Mouse (Mus musculus) CH12.LX (cell line): ENCODE data around the gene Mier3. TPM values are rescaled to one million over a fixed set of nuclear protein-coding genes. Genes with fewer than 3 reads are reported as not detected.
"Not testable (repeated sequence)": the region's sequence is repeated elsewhere in the genome, so short reads cannot be mapped to it uniquely, and the experiment has no call there.

Experiments used
- DNase-seq: peaks from one replicate; pipeline ENCODE4 v3.0.0-alpha.2; 2013; ENCODE audit errors: extremely low read depth
- H3K27ac ChIP-seq: 2 replicates; pipeline ENCODE4 v1.5.1; 2012; ENCODE audit warnings: low read depth, mild to moderate bottlenecking, control low read depth, moderate library complexity; ENCODE audit not compliant: insufficient read depth
- H3K27me3 ChIP-seq: replicated peaks from 2 replicates; pipeline ENCODE3; 2012; ENCODE audit warnings: inconsistent platforms
- H3K36me3 ChIP-seq, 2 experiments: replicated peaks in 1 of 2; 2 replicates each; pipeline versions ENCODE3 to v1.6.1; 2012; ENCODE audit warnings: inconsistent platforms in 1 of 2, low read length in 1 of 2, mild to moderate bottlenecking in 1 of 2, mixed read lengths in 1 of 2, moderate library complexity in 1 of 2; ENCODE audit not compliant: control insufficient read depth in 1 of 2, insufficient read depth in 1 of 2
- H3K4me1 ChIP-seq, 2 experiments: 2 replicates each; pipeline ENCODE4 v1.6.1; 2012; ENCODE audit warnings: inconsistent platforms in 1 of 2, moderate library complexity in 1 of 2; ENCODE audit not compliant: insufficient read depth in 2 of 2, control insufficient read depth in 1 of 2
- H3K4me2 ChIP-seq: 2 replicates; pipeline ENCODE4 v1.6.1; 2012; ENCODE audit warnings: low read depth, mild to moderate bottlenecking, control low read depth; ENCODE audit not compliant: poor library complexity, insufficient read depth, severe bottlenecking
- H3K4me3 ChIP-seq, 3 experiments: fragments of 150-350 bp in 1 of 3; sonication (generic) in 1 of 3; replicated peaks in 1 of 3; 2 replicates each; pipeline versions ENCODE3 to v1.5.1; 2011 to 2012; ENCODE audit warnings: low read depth in 2 of 3, low read length in 2 of 3, mild to moderate bottlenecking in 2 of 3, moderate library complexity in 2 of 3, control low read depth in 1 of 3, improper control_type of control experiment in 1 of 3, inconsistent platforms in 1 of 3, mixed read lengths in 1 of 3; ENCODE audit not compliant: poor library complexity in 1 of 3
- H3K79me2 ChIP-seq: replicated peaks from 2 replicates; pipeline ENCODE4 v1.6.1; 2012; ENCODE audit warnings: mild to moderate bottlenecking, moderate library complexity; ENCODE audit not compliant: control insufficient read depth, poor library complexity, insufficient read depth, severe bottlenecking; ENCODE audit errors: extremely low read depth
- H3K9ac ChIP-seq: 2 replicates; pipeline ENCODE4 v1.6.1; 2012; ENCODE audit warnings: low read depth, mild to moderate bottlenecking, control low read depth, moderate library complexity; ENCODE audit not compliant: insufficient read depth
- H3K9me3 ChIP-seq: replicated peaks from 2 replicates; pipeline ENCODE3; 2012; ENCODE audit warnings: low read length, inconsistent platforms, mixed read lengths
- BHLHE40 ChIP-seq: IDR thresholded peaks from 2 replicates; pipeline ENCODE4 v1.6.1; 2011; ENCODE audit warnings: mild to moderate bottlenecking, low read depth, low read length, improper control_type of control experiment
- CHD1 ChIP-seq: IDR thresholded peaks from 2 replicates; pipeline ENCODE4 v1.6.1; 2012; ENCODE audit warnings: low read depth, low read length, improper control_type of control experiment, inconsistent platforms
- CHD2 ChIP-seq: IDR thresholded peaks from 2 replicates; pipeline ENCODE4 v1.6.1; 2011; ENCODE audit warnings: low read length, improper control_type of control experiment
- ELF1 ChIP-seq: IDR thresholded peaks from 2 replicates; pipeline ENCODE4 v1.6.1; 2014; ENCODE audit warnings: low read depth, mild to moderate bottlenecking, inconsistent platforms, low read length, improper control_type of control experiment
- EP300 ChIP-seq: IDR thresholded peaks from 2 replicates; pipeline ENCODE4 v1.6.1; 2011; ENCODE audit warnings: low read length, improper control_type of control experiment
- ETS1 ChIP-seq: conservative IDR thresholded peaks from 2 replicates; pipeline ENCODE4 v1.6.1; 2012; ENCODE audit warnings: low read depth, mild to moderate bottlenecking, inconsistent platforms, low read length, improper control_type of control experiment, moderate library complexity
- HCFC1 ChIP-seq: IDR thresholded peaks from 2 replicates; pipeline ENCODE4 v1.6.1; 2012; ENCODE audit warnings: low read depth, mild to moderate bottlenecking, inconsistent platforms, low read length, improper control_type of control experiment
- JUND ChIP-seq: conservative IDR thresholded peaks from 2 replicates; pipeline ENCODE4 v1.6.1; 2011; ENCODE audit warnings: low read depth, low read length, improper control_type of control experiment
- KAT2A ChIP-seq: IDR thresholded peaks from 2 replicates; pipeline ENCODE4 v1.6.1; 2012; ENCODE audit warnings: low read length, improper control_type of control experiment, inconsistent platforms; ENCODE audit not compliant: insufficient replicate concordance
- MAFK ChIP-seq: IDR thresholded peaks from 2 replicates; pipeline ENCODE4 v1.6.1; 2011; ENCODE audit warnings: low read length, improper control_type of control experiment; ENCODE audit not compliant: insufficient replicate concordance
- MAX ChIP-seq: IDR thresholded peaks from 2 replicates; pipeline ENCODE4 v1.6.1; 2011; ENCODE audit warnings: low read length, improper control_type of control experiment
- MAZ ChIP-seq: IDR thresholded peaks from 2 replicates; pipeline ENCODE4 v1.6.1; 2012; ENCODE audit warnings: low read depth, mild to moderate bottlenecking, inconsistent platforms, low read length, improper control_type of control experiment, moderate library complexity
- MXI1 ChIP-seq: IDR thresholded peaks from 2 replicates; pipeline ENCODE4 v1.6.1; 2011; ENCODE audit warnings: mild to moderate bottlenecking, low read depth, low read length, improper control_type of control experiment
- MYC ChIP-seq: IDR thresholded peaks from 2 replicates; pipeline ENCODE4 v1.6.1; 2011; ENCODE audit warnings: low read depth, mild to moderate bottlenecking, improper control_type of control experiment, low read length
- POLR2A ChIP-seq: IDR thresholded peaks from 2 replicates; pipeline ENCODE4 v1.6.1; 2011; ENCODE audit warnings: low read depth, mild to moderate bottlenecking, improper control_type of control experiment, low read length
- RCOR1 ChIP-seq: conservative IDR thresholded peaks from 2 replicates; pipeline ENCODE4 v1.6.1; 2012; ENCODE audit warnings: low read depth, mild to moderate bottlenecking, inconsistent platforms, low read length, improper control_type of control experiment
- SMC3 ChIP-seq: IDR thresholded peaks from 2 replicates; pipeline ENCODE4 v1.6.1; 2011; ENCODE audit warnings: low read depth, low read length, improper control_type of control experiment
- TBP ChIP-seq: conservative IDR thresholded peaks from 2 replicates; pipeline ENCODE4 v1.6.1; 2011; ENCODE audit warnings: low read depth, low read length, improper control_type of control experiment
- UBTF ChIP-seq: IDR thresholded peaks from 2 replicates; pipeline ENCODE4 v1.6.1; 2012; ENCODE audit warnings: low read depth, mild to moderate bottlenecking, inconsistent platforms, low read length, improper control_type of control experiment, moderate library complexity
- USF1 ChIP-seq: IDR thresholded peaks from 2 replicates; pipeline ENCODE4 v1.6.1; 2014; ENCODE audit warnings: low read depth, mild to moderate bottlenecking, inconsistent platforms, low read length, improper control_type of control experiment
- ZNF384 ChIP-seq: IDR thresholded peaks from 2 replicates; pipeline ENCODE4 v1.6.1; 2012; ENCODE audit warnings: low read depth, low read length, improper control_type of control experiment, inconsistent platforms
- dilution Hi-C: fragments of 300-500 bp; cut with MboI; formaldehyde crosslinking; loops from 2 replicates; pipeline ENCODE4 v1.14.3; 2020; ENCODE audit warnings: low sequenced_read_pairs; ENCODE audit not compliant: extremely low pct_unique_long_range_greater_than_20kb, extremely low pct_ligation_motif_present
- in situ Hi-C: fragments of 300-500 bp; cut with MboI; formaldehyde crosslinking; loops from 3 replicates; pipeline ENCODE4 v1.14.3; 2019; ENCODE audit warnings: low sequenced_read_pairs, low pct_ligation_motif_present, low pct_unique_long_range_greater_than_20kb, mixed read lengths
- polyA plus RNA-seq: library from polyadenylated mRNA; unstranded; fragments of >175 nt; gene quantifications from 2 replicates; pipeline ENCODE4 v1.2.1, GENCODE M21; 2012; ENCODE audit warnings: low read depth; ENCODE audit not compliant: insufficient read length
- total RNA-seq, 2 experiments: library from RNA; depleted of rRNA; stranded (reverse); fragments of 300-350 nt in 1 of 2; fragments of >200 nt in 1 of 2; gene quantifications; 2 replicates each; pipeline ENCODE4 v1.2.3; 2012 to 2014

Mier3 gene
- total and polyA plus RNA-seq, 3 experiments, result 3.3 to 7.3 (median 7.0) TPM

GRCm38 (mm10) chr13:111703952-111704351, 23.2 kb downstream of the Mier3 start:
- H3K4me2 ChIP-seq, H3K79me2 ChIP-seq, dilution Hi-C loops, H3K27me3 ChIP-seq, H3K4me1 ChIP-seq, H3K9ac ChIP-seq, in situ Hi-C loops, H3K4me3 ChIP-seq, H3K9me3 ChIP-seq, H3K27ac ChIP-seq: not testable (repeated sequence)
- peak; percentile 41 for DNase-seq
- H3K36me3 ChIP-seq, result peaks cover 40 to 65% of the 10 kb centered on the region in 2 experiments
- TF ChIP-seq TBP, result peak; percentile 97
- 0 out of 2 replicates have a peak, but pooled peaks have one; percentile 31 for TF ChIP-seq ELF1

DNA sequence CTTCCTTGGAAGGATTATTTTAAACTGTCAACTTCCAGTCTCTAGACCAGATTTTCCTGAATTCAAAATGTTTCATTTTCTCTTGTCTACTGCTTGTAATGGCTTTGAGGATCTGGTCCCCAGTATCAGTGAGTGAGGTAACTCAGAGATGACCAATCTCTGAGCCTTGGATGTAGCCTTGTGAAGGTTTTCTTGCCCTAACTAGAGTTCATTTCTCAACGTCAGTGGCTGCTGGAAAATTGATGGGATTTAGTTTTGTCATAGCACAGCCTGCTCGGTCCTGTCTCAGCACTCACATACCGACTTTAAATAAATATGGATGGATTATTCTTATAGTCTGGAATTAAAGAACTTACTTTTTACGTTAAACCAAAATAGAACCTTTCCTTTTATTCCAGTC, 29.8 kb downstream of the Mier3 start:
- H3K4me1 ChIP-seq, result no peaks in the 10 kb centered on the region

DNA sequence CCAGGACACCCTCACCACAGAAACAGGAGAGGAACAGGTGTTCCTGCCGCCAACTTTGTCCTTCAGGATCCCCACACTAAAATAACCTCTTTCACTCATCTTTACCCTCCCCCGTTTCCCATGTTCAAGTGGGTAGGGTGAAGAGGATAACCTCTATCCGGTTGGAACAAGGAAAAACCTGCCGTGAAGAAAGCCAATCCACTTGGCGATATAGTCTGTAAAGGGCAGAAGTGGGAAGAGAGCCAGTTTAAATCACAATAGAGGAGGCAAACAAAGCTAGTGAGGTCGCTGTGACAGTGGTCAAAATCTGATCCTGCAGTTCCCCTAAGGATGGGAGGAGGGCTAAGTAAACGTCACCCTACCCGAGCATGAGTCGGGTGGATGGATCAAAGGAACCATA, 38.9 kb downstream of the Mier3 start:
- H3K36me3 ChIP-seq, result peaks cover 5 to 30% of the 10 kb centered on the region in 2 experiments
- no peaks in the 10 kb centered on the region for H3K9me3 ChIP-seq
- no peak overlapping the region for H3K9ac ChIP-seq
- H3K4me1 ChIP-seq, result no peaks in the 10 kb centered on the region
- H3K27me3 ChIP-seq, result no peaks in the 10 kb centered on the region
- H3K27ac ChIP-seq, result no peak overlapping the region
- in situ Hi-C loops (no loop called here), dilution Hi-C loops (no loop called here)
- no peak overlapping the region for H3K4me2 ChIP-seq
- DNase-seq, result no peak
- TF ChIP-seq MYC (no peak), USF1 (no peak), MAX (no peak), RCOR1 (no peak)
- H3K4me3 ChIP-seq, result no peak overlapping the region
- H3K79me2 ChIP-seq, result no peaks in the 10 kb centered on the region

More for the DNA sequence above, 29.8 kb downstream of the Mier3 start:
- in situ Hi-C loops (no loop called here), dilution Hi-C loops (no loop called here)
- H3K9me3 ChIP-seq, result no peaks in the 10 kb centered on the region
- no peak overlapping the region for H3K4me3 ChIP-seq
- H3K9ac ChIP-seq, result no peak overlapping the region
- H3K27me3 ChIP-seq, result no peaks in the 10 kb centered on the region
- H3K27ac ChIP-seq, result no peak overlapping the region
- peaks cover 62 to 92% of the 10 kb centered on the region in 2 experiments for H3K36me3 ChIP-seq
- TF ChIP-seq MAZ, result no peak
- TF ChIP-seq ELF1, result no peak
- no peak for TF ChIP-seq MAFK
- no peak for TF ChIP-seq EP300
- TF ChIP-seq CHD2, result no peak
- no peak for TF ChIP-seq ETS1
- TF ChIP-seq JUND, result no peak
- no peak for TF ChIP-seq BHLHE40
- TF ChIP-seq TBP, result no peak
- no peak for TF ChIP-seq MXI1
- no peak for TF ChIP-seq POLR2A
- TF ChIP-seq HCFC1, result no peak
- no peak for TF ChIP-seq KAT2A
- no peak for TF ChIP-seq CHD1
- TF ChIP-seq MAX, result no peak
- TF ChIP-seq UBTF, result no peak
- no peak for TF ChIP-seq ZNF384
- TF ChIP-seq SMC3, result no peak
- H3K4me2 ChIP-seq, result no peak overlapping the region
- no peaks in the 10 kb centered on the region for H3K79me2 ChIP-seq
- DNase-seq, result no peak
